Mouse (Mus musculus): ENCODE measurements around the gene Angptl2. TPM values are rescaled to one million over a fixed set of nuclear protein-coding genes. Genes with fewer than 3 reads are reported as not detected.

The Angptl2 gene
- polyA plus RNA-seq, 1 experiment, result 5.5 TPM

DNA sequence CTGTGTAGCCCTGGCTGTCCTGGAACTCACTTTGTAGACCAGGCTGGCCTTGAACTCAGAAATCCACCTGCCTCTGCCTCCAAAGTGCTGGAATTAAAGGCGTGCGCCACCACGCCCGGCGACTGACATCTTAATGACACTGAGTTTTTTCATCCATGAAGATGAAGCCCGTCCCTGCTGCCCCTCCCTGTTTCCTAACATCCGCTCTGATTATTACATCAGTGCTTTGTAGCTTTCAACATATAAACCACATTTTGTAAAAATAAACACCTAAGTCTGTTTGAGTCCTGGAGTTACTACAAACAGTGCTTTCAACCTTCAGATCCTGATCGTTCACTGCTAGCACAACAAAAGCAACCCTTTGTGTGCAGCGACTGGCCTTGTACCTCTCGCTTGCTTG lies 63.9 kb downstream of the Angptl2 start:
- Histone ChIP-seq H3K27ac (ENCODE audit: insufficient read depth, low read length) (no peak overlapping the region), H3K4me1 (ENCODE audit: control insufficient read depth, insufficient read depth, low read length) (0 out of 2 replicates have a peak, but pooled peaks cover 2% of the 10 kb centered on the region), H3K4me3 (ENCODE audit: insufficient read depth, low read length) (no peak overlapping the region)
- no peak for TF ChIP-seq POLR2A (IDR thresholded peaks at IDR 0.05; ENCODE audit: extremely low read depth, insufficient read depth, low read length)
- no peak for TF ChIP-seq CTCF (IDR thresholded peaks at IDR 0.05; ENCODE audit: extremely low read depth, insufficient read depth, low read length)

DNA sequence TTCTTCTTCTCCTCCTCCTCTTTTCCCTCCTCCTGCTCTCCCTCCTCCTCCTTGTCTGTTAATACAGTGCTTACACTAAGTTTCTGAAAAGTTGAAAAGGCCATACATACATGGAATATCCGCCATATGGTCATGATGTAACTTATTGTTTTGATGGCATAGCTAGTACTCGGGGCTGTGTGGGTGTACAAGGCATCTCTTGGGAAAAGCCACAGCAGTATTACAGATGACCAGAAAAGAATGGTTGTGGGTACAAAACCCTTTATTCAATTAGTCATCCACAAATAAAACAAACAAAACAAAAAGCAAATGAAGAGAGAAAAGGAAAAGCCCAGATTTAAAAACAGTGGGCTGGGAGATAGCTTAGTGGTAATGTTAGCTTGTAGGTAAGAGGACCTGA lies 64.7 kb downstream of the Angptl2 start:
- TF ChIP-seq POLR2A (IDR thresholded peaks at IDR 0.05; ENCODE audit: extremely low read depth, insufficient read depth, low read length), result no peak
- TF ChIP-seq CTCF (IDR thresholded peaks at IDR 0.05; ENCODE audit: extremely low read depth, insufficient read depth, low read length), result no peak
- no peaks in the 10 kb centered on the region for H3K4me1 ChIP-seq (ENCODE audit: control insufficient read depth, insufficient read depth, low read length)
- H3K27ac ChIP-seq (ENCODE audit: insufficient read depth, low read length), result no peak overlapping the region
- H3K4me3 ChIP-seq (ENCODE audit: insufficient read depth, low read length), result no peak overlapping the region

DNA sequence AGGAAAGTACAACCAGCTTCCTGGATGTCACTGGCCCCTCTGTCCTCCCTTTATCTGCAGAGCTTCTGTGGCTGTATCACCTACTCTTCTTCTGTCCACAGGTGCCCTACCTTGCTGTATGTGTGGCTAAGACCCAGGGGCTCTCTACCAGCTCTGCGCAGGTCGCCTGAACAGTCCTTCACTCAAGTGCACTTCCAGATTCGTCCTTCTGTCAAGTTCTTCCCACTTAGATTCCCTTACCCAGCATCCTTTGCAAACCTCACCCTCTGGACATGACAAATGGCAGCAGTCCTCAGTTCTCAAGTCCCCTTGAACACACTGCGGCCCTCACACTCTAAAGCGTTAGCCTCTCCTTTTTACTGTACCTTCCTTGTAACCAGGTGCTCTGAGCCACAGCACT lies 65.9 kb downstream of the Angptl2 start:
- no peak for TF ChIP-seq POLR2A (IDR thresholded peaks at IDR 0.05; ENCODE audit: extremely low read depth, insufficient read depth, low read length)

DNA sequence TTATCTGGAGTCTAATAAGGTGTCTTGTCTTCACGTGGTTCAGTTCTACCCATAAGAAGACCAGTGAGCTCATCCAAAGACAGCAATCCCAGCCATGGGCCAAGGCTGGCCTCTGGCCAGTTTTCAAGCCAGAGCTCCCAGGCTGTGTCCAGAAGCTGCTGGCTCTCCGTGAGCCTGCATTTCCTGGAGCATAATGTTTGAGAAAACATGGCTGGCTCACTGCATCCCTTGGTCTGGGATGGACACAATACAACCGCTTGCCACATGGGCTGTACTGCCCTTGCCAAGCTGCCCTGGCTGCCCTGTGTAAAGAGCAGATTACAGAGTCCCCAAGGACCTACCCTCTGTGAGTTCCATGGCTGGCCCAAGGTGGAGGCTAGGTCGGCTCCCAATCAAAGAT lies 67.0 kb downstream of the Angptl2 start:
- Histone ChIP-seq H3K4me1 (ENCODE audit: control insufficient read depth, insufficient read depth, low read length) (no peaks in the 10 kb centered on the region), H3K4me3 (ENCODE audit: insufficient read depth, low read length) (no peak overlapping the region), H3K27ac (ENCODE audit: insufficient read depth, low read length) (no peak overlapping the region)
- TF ChIP-seq POLR2A (IDR thresholded peaks at IDR 0.05; ENCODE audit: extremely low read depth, insufficient read depth, low read length) (no peak), CTCF (IDR thresholded peaks at IDR 0.05; ENCODE audit: extremely low read depth, insufficient read depth, low read length) (no peak)

More for the DNA sequence above, 65.9 kb downstream of the Angptl2 start:
- no peaks in the 10 kb centered on the region for H3K4me1 ChIP-seq (ENCODE audit: control insufficient read depth, insufficient read depth, low read length)
- H3K27ac ChIP-seq (ENCODE audit: insufficient read depth, low read length), result no peak overlapping the region
- no peak overlapping the region for H3K4me3 ChIP-seq (ENCODE audit: insufficient read depth, low read length)

DNA sequence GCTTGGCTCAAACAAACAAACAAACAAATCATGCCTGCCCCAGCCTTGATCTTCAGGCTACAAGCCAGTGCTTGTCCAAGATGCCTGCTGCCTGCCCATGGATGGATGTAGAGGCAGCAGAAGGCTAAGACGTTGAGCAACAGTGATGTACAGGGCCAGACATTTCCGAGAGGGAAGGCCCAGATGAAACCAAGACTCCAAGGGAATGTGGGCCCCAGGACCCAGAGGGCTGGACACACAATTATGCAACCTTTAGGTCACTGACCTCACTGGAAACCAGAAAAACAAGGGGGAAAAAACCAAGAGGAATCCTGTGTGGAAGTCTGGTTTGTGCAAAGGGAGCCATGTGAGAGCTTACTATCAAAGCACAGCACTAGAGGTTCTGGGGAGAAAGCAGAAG lies 67.8 kb downstream of the Angptl2 start:
- no peak overlapping the region for H3K4me3 ChIP-seq (ENCODE audit: insufficient read depth, low read length)
- TF ChIP-seq CTCF (IDR thresholded peaks at IDR 0.05; ENCODE audit: extremely low read depth, insufficient read depth, low read length) (no peak), POLR2A (IDR thresholded peaks at IDR 0.05; ENCODE audit: extremely low read depth, insufficient read depth, low read length) (no peak)
- H3K27ac ChIP-seq (ENCODE audit: insufficient read depth, low read length), result no peak overlapping the region
- H3K4me1 ChIP-seq (ENCODE audit: control insufficient read depth, insufficient read depth, low read length), result no peaks in the 10 kb centered on the region

DNA sequence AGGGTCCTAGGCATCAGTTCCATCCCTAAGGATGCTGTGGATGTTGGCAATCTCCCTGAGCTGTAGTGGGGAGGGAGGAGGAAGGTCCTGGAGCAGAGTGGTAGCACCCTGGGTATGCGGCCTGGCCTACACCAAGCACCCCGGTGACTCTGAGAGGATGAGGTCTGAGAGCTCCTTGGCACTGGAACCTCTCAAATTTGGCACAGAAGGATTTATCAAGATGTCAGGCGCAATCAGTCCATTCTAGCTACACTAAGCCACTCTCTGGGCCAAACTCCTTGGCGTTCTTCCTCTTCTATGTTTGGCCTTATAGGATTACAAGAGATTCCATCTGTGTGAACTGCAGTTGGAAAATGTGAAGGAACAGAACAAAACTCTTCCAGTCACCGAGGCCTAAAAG lies 73.0 kb downstream of the Angptl2 start:
- Histone ChIP-seq H3K4me1 (ENCODE audit: control insufficient read depth, insufficient read depth, low read length) (no peaks in the 10 kb centered on the region), H3K4me3 (ENCODE audit: insufficient read depth, low read length) (no peak overlapping the region), H3K27ac (ENCODE audit: insufficient read depth, low read length) (no peak overlapping the region)
- no peak for TF ChIP-seq POLR2A (IDR thresholded peaks at IDR 0.05; ENCODE audit: extremely low read depth, insufficient read depth, low read length)
- no peak for TF ChIP-seq CTCF (IDR thresholded peaks at IDR 0.05; ENCODE audit: extremely low read depth, insufficient read depth, low read length)

DNA sequence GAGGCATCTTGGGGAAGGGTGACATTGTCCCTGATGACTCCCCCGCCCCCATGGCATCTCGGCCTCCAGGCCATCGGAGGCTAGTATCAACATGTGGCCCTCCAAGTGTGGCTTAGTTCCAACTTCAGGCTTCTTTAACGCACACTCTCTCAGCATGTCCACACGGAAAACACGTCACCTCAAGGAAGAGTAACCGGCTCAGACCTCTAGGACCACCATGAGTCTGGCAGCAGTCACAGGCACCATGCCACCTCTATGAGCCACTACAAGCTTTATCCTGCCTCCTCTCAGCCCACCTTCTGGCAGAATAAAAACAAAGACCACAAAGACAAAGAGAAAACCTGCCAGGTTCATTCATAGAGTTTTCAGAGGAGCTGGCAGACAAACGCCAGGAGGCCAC lies 74.6 kb downstream of the Angptl2 start:
- no peak for TF ChIP-seq POLR2A (IDR thresholded peaks at IDR 0.05; ENCODE audit: extremely low read depth, insufficient read depth, low read length)
- TF ChIP-seq CTCF (IDR thresholded peaks at IDR 0.05; ENCODE audit: extremely low read depth, insufficient read depth, low read length), result no peak
- H3K27ac ChIP-seq (ENCODE audit: insufficient read depth, low read length), result no peak overlapping the region
- no peaks in the 10 kb centered on the region for H3K4me1 ChIP-seq (ENCODE audit: control insufficient read depth, insufficient read depth, low read length)
- no peak overlapping the region for H3K4me3 ChIP-seq (ENCODE audit: insufficient read depth, low read length)

DNA sequence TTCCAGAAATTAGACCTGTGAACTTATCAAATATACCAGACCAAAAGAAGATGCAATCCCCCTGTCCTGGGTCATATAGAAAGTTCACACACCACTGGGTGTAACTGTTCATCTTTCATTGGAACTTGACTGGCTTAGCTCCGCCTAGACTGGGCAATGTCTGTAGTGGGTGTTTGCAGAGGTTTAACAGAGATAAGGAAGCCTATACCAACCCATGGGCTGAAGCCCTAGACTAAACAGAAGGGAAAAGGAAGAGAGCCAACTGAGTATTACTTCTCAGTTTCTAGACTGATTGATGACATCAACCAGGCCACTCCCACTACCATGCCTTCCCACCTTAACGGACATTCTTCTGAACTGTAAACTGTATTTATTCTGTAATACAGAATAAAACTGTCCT lies 76.2 kb downstream of the Angptl2 start:
- no peak overlapping the region for H3K27ac ChIP-seq (ENCODE audit: insufficient read depth, low read length)
- H3K4me3 ChIP-seq (ENCODE audit: insufficient read depth, low read length), result no peak overlapping the region
- no peak for TF ChIP-seq POLR2A (IDR thresholded peaks at IDR 0.05; ENCODE audit: extremely low read depth, insufficient read depth, low read length)
- no peak for TF ChIP-seq CTCF (IDR thresholded peaks at IDR 0.05; ENCODE audit: extremely low read depth, insufficient read depth, low read length)
- H3K4me1 ChIP-seq (ENCODE audit: control insufficient read depth, insufficient read depth, low read length), result no peaks in the 10 kb centered on the region

DNA sequence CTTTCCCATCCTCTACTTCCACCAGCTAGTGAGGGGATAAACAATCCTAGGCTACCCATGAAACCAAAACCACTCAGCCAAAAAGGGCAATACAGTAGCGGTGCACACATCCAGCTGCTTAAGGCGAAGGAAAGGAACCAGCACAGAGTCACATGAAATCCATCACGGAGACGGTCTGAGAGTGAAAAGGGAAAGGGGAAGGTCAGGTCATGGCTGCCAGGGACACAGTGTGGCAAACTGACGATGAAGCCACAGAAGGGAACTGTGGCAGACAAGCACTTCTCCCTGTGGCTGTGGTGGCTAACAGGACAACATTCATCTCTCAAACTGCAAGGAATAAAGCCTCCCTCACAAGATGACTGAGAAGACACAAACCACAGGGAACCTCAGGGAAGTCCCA lies 79.2 kb downstream of the Angptl2 start:
- TF ChIP-seq POLR2A (IDR thresholded peaks at IDR 0.05; ENCODE audit: extremely low read depth, insufficient read depth, low read length) (no peak), CTCF (IDR thresholded peaks at IDR 0.05; ENCODE audit: extremely low read depth, insufficient read depth, low read length) (no peak)
- Histone ChIP-seq H3K4me3 (ENCODE audit: insufficient read depth, low read length) (no peak overlapping the region), H3K4me1 (ENCODE audit: control insufficient read depth, insufficient read depth, low read length) (peaks cover 3% of the 10 kb centered on the region; the same call in 1 of the 2 replicates)

More for the DNA sequence above, 79.2 kb downstream of the Angptl2 start:
- no peak overlapping the region for H3K27ac ChIP-seq (ENCODE audit: insufficient read depth, low read length)

Other genes with a start within 250 kb of the Angptl2 start
- gene Slc2a8, start 234.0 kb upstream of the Angptl2 start, polyA plus RNA-seq (2012; rRNA removed), result 47.5 TPM in 2 replicates
- gene Garnl3, start 84.4 kb upstream of the Angptl2 start, polyA plus RNA-seq (2012; rRNA removed), result 123 and 124 TPM in 2 replicates
- 66.0 and 66.6 TPM in 2 replicates for gene Ralgps1, start 155.4 kb downstream of the Angptl2 start, polyA plus RNA-seq (2012; rRNA removed)
- 16.2 and 17.6 TPM in 2 replicates for gene Zbtb34, start 215.3 kb downstream of the Angptl2 start, polyA plus RNA-seq (2012; rRNA removed)